Mouse (Mus musculus) C2C12 (cell line): Measurements from ENCODE around the gene Fezf1.

Source experiments
- CTCF ChIP-seq: IDR thresholded peaks from one replicate; pipeline ENCODE4 v1.5.1; 2011; ENCODE audit not compliant: control insufficient read depth, insufficient read depth, insufficient read length
- FOSL1 ChIP-seq: IDR thresholded peaks from one replicate; pipeline ENCODE4 v1.8.0; 2011; ENCODE audit warnings: mild to moderate bottlenecking, low read length; ENCODE audit not compliant: poor library complexity, insufficient read depth, severe bottlenecking
- MYOG ChIP-seq: IDR thresholded peaks from one replicate; pipeline ENCODE4 v1.6.1; 2011; ENCODE audit not compliant: control insufficient read depth, insufficient read length; ENCODE audit errors: extremely low read depth

GRCm38 (mm10) chr6:23249053-23249401 lies 865 bp upstream of the Fezf1 start:
- no peak for TF ChIP-seq CTCF
- TF ChIP-seq MYOG: no peak
- no peak for TF ChIP-seq FOSL1
